Mouse (Mus musculus) midbrain, embryonic 14.5 days (tissue): Measurements from ENCODE around the gene Clcn6. TPM values are rescaled to one million over a fixed set of nuclear protein-coding genes. Genes with fewer than 3 reads are reported as not detected.

Experiments
- ATAC-seq: fragments of 200-750 bp; cut with Nextera tagmentation; 2 replicates; pipeline ENCODE4 v1.8.0; 2017; ENCODE audit warnings: moderate number of reproducible peaks, moderate library complexity; ENCODE audit not compliant: low FRiP score, low TSS enrichment
- DNase-seq: peaks from one replicate; pipeline ENCODE4 v3.0.0-alpha.2; 2015
- H3K27ac ChIP-seq: fragments of 300-500 bp; sonication (generic); replicated peaks from 2 replicates; pipeline ENCODE4 v1.5.1; 2014; ENCODE audit warnings: mild to moderate bottlenecking, low read depth, low read length, moderate library complexity
- H3K27me3 ChIP-seq: fragments of 300-500 bp; sonication (generic); 2 replicates; pipeline ENCODE4 v1.6.1; 2014; ENCODE audit warnings: low read length, control low read depth, mixed read lengths; ENCODE audit not compliant: control insufficient read depth, insufficient read depth
- H3K36me3 ChIP-seq: fragments of 300-500 bp; sonication (generic); 2 replicates; pipeline ENCODE4 v1.6.1; 2014; ENCODE audit warnings: low read length, control low read depth; ENCODE audit not compliant: control insufficient read depth, insufficient read depth
- H3K4me1 ChIP-seq: fragments of 300-500 bp; sonication (generic); 2 replicates; pipeline ENCODE4 v1.6.1; 2014; ENCODE audit warnings: mild to moderate bottlenecking, antibody characterized with exemption, low read length, control low read depth; ENCODE audit not compliant: control insufficient read depth, insufficient read depth
- H3K4me2 ChIP-seq: fragments of 300-500 bp; sonication (generic); 2 replicates; pipeline ENCODE4 v1.6.1; 2014; ENCODE audit warnings: mild to moderate bottlenecking, low read length, moderate library complexity
- H3K4me3 ChIP-seq: fragments of 300-500 bp; sonication (generic); replicated peaks from 2 replicates; pipeline ENCODE4 v1.5.1; 2014; ENCODE audit warnings: low read depth, low read length
- H3K9ac ChIP-seq: fragments of 300-500 bp; sonication (generic); replicated peaks from 2 replicates; pipeline ENCODE4 v1.6.1; 2014; ENCODE audit warnings: mild to moderate bottlenecking, low read length, moderate library complexity
- H3K9me3 ChIP-seq: fragments of 300-500 bp; sonication (generic); 2 replicates; pipeline ENCODE4 v1.6.1; 2016; ENCODE audit warnings: low read length, control low read depth, mixed read lengths; ENCODE audit not compliant: control insufficient read depth
- WGBS: fragments of 180-500 bp; shearing (Covaris S2); extraction: QIAGEN DNeasy Blood & Tissue Kit; methylation state at CpG from one replicate; pipeline ENCODE4 v1.1.7; 2014; 5-methylcytosine and 5-hydroxymethylcytosine counted together
- polyA plus RNA-seq: library from polyadenylated mRNA; unstranded; fragments of >200 nt; fragmentation: Nextera tagmentation; extraction: Ambion mirVana; gene quantifications from 2 replicates; pipeline ENCODE4 v1.2.1, GENCODE M21; 2014

The Clcn6 gene
- polyA plus RNA-seq, 1 experiment from 2014 or later, result 26.9 TPM

GRCm38 (mm10) chr4:147995311-147995710, 43.3 kb downstream of the Clcn6 start:
- no peak for ATAC-seq
- no peak for DNase-seq
- H3K4me1 ChIP-seq, result peaks cover 5% of the 10 kb centered on the region

GRCm38 (mm10) chr4:147993571-147994095, 45.0 kb downstream of the Clcn6 start:
- no peaks in the 10 kb centered on the region for H3K27me3 ChIP-seq
- no peak overlapping the region for H3K4me2 ChIP-seq
- no peak for ATAC-seq
- no peak for DNase-seq
- 67% methylated on average over 7 of the region's 7 CpGs for WGBS
- no peaks in the 10 kb centered on the region for H3K4me1 ChIP-seq
- no peak overlapping the region for H3K4me3 ChIP-seq
- H3K36me3 ChIP-seq, result no peaks in the 10 kb centered on the region
- no peak overlapping the region for H3K27ac ChIP-seq
- H3K9ac ChIP-seq, result no peak overlapping the region
- H3K9me3 ChIP-seq, result no peaks in the 10 kb centered on the region

More at GRCm38 (mm10) chr4:147995311-147995710, 43.3 kb downstream of the Clcn6 start:
- H3K4me2 ChIP-seq, result no peak overlapping the region
- no peak overlapping the region for H3K9ac ChIP-seq
- no peaks in the 10 kb centered on the region for H3K27me3 ChIP-seq
- no peaks in the 10 kb centered on the region for H3K36me3 ChIP-seq
- 81% methylated on average over 3 of the region's 3 CpGs for WGBS
- H3K4me3 ChIP-seq, result no peak overlapping the region
- H3K9me3 ChIP-seq, result no peaks in the 10 kb centered on the region
- no peak overlapping the region for H3K27ac ChIP-seq

- 38% methylated on average over 20 of the region's 20 CpGs for WGBS
- 0 out of 2 replicates have a peak within 1 kb of the TSS, but pooled peaks have one; percentile 9 for H3K9ac ChIP-seq
- no peak for DNase-seq
- no peak within 1 kb of the TSS for H3K27ac ChIP-seq
- no peaks in the 10 kb centered on the region for H3K9me3 ChIP-seq
- no peak within 1 kb of the TSS for H3K4me2 ChIP-seq
- no peaks in the 10 kb centered on the region for H3K27me3 ChIP-seq
- H3K4me1 ChIP-seq, result no peaks in the 10 kb centered on the region
- no peaks in the 10 kb centered on the region for H3K36me3 ChIP-seq
- ATAC-seq, result no peak
- no peak within 1 kb of the TSS for H3K4me3 ChIP-seq
Observed at GRCm38 (mm10) chr4:147985205-147986132, 53.2 kb downstream of the Clcn6 start, which contains the start of gene Nppb. Gene Nppb (plus strand): TSS chr4:147985788.

GRCm38 (mm10) chr4:147979441-147979860, 59.2 kb downstream of the Clcn6 start:
- Histone ChIP-seq H3K4me3 (no peak overlapping the region), H3K4me2 (no peak overlapping the region), H3K9me3 (no peaks in the 10 kb centered on the region), H3K4me1 (no peaks in the 10 kb centered on the region), H3K27me3 (no peaks in the 10 kb centered on the region), H3K9ac (no peak overlapping the region), H3K27ac (no peak overlapping the region), H3K36me3 (no peaks in the 10 kb centered on the region)
- DNase-seq (no peak), ATAC-seq (no peak)
- 62% methylated on average over 7 of the region's 7 CpGs for WGBS

GRCm38 (mm10) chr4:147978391-147978790, 60.2 kb downstream of the Clcn6 start:
- Histone ChIP-seq H3K36me3 (no peaks in the 10 kb centered on the region), H3K4me1 (no peaks in the 10 kb centered on the region), H3K9me3 (no peaks in the 10 kb centered on the region), H3K9ac (no peak overlapping the region), H3K27ac (no peak overlapping the region), H3K4me2 (no peak overlapping the region), H3K4me3 (no peak overlapping the region), H3K27me3 (no peaks in the 10 kb centered on the region)
- WGBS, result 94% methylated on average over 6 of the region's 6 CpGs
- ATAC-seq (no peak), DNase-seq (no peak)

- no peaks in the 10 kb centered on the region for H3K36me3 ChIP-seq
- DNase-seq (no peak), ATAC-seq (no peak)
- no peaks in the 10 kb centered on the region for H3K4me1 ChIP-seq
- no peaks in the 10 kb centered on the region for H3K9me3 ChIP-seq
- no peak overlapping the region for H3K9ac ChIP-seq
- H3K27ac ChIP-seq, result no peak overlapping the region
- no peaks in the 10 kb centered on the region for H3K27me3 ChIP-seq
- H3K4me3 ChIP-seq, result no peak overlapping the region
- no peak overlapping the region for H3K4me2 ChIP-seq
- WGBS, result 85% methylated on average over 4 of the region's 4 CpGs
Observed at GRCm38 (mm10) chr4:147977726-147978125, 60.9 kb downstream of the Clcn6 start.

- no peak overlapping the region for H3K4me2 ChIP-seq
- no peak overlapping the region for H3K4me3 ChIP-seq
- H3K36me3 ChIP-seq, result no peaks in the 10 kb centered on the region
- no peaks in the 10 kb centered on the region for H3K27me3 ChIP-seq
- WGBS, result 88% methylated on average over 3 of the region's 3 CpGs
- no peak overlapping the region for H3K27ac ChIP-seq
- H3K9me3 ChIP-seq, result no peaks in the 10 kb centered on the region
- no peak for ATAC-seq
- H3K9ac ChIP-seq, result no peak overlapping the region
- H3K4me1 ChIP-seq, result no peaks in the 10 kb centered on the region
- DNase-seq, result no peak
Observed at GRCm38 (mm10) chr4:147976237-147976636, 62.4 kb downstream of the Clcn6 start.

GRCm38 (mm10) chr4:147969337-147969736, 69.3 kb downstream of the Clcn6 start:
- Histone ChIP-seq H3K4me2 (no peak overlapping the region), H3K27ac (no peak overlapping the region), H3K27me3 (no peaks in the 10 kb centered on the region), H3K4me3 (no peak overlapping the region), H3K4me1 (no peaks in the 10 kb centered on the region), H3K9ac (no peak overlapping the region), H3K36me3 (no peaks in the 10 kb centered on the region), H3K9me3 (no peaks in the 10 kb centered on the region)
- DNase-seq (no peak), ATAC-seq (no peak)
- WGBS, result 73% methylated on average over 9 of the region's 9 CpGs

GRCm38 (mm10) chr4:147968816-147969215, 69.8 kb downstream of the Clcn6 start:
- Histone ChIP-seq H3K9ac (no peak overlapping the region), H3K27me3 (no peaks in the 10 kb centered on the region), H3K4me2 (no peak overlapping the region), H3K36me3 (no peaks in the 10 kb centered on the region), H3K4me1 (no peaks in the 10 kb centered on the region), H3K9me3 (no peaks in the 10 kb centered on the region), H3K4me3 (no peak overlapping the region), H3K27ac (no peak overlapping the region)
- no peak for DNase-seq
- 84% methylated on average over 2 of the region's 2 CpGs for WGBS
- ATAC-seq, result no peak
